Mouse (Mus musculus): Measurements from ENCODE around the gene Llgl1. TPM values are rescaled to one million over a fixed set of nuclear protein-coding genes. Genes with fewer than 3 reads are reported as not detected.

The Llgl1 gene
- polyA plus RNA-seq (2015; fragmentation: Illumina TruSeq; extraction: RNeasy Lipid Tissue Mini Kit (QIAGEN cat#74804); ENCODE audit: insufficient read depth, low read depth, low replicate concordance): 5.1 TPM

GRCm38 (mm10) chr11:60699524-60700075 is at the start of gene Llgl1:
TSS of gene Llgl1 (plus strand) at chr11:60699723.

DNA sequence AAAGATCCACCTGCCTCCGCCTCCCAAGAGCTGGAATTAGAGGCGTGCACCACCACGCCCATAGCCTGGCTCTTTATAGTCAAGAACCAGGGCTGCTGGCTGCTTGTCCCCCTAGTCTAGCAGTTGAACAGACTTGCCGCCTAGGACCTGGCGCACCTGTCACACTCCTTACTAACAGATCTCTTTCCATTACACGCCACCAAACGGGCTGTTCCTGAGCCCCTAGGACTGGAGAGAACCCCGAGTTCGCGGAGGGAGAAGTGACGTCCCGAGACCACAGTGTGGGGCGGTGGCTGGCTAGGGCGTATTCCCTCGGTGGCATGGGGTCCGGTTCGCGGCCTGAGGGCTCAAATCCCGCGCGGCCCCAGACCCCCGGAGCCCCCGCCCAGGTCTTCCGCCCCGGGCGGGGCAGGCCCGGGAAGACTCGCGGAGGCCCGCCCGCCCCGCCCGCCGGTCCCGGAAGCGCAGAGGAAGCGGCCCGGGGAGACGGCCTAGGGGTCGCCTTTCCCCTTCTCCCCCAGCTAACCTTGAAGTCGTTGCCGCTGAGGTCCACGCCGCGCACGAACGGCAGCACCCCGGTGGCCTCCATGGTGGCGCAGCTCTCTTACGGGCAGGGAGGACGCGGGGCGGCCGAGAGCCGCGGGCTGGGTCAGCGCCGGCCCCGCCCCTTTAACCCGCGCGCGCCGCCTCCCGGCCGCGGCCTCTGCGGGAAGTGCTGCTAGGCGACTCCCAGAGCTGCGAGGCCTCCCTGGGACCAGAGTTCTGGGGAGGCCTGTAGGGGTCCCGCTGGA is 27.3 kb downstream of the Llgl1 start, which contains the start of gene Flii:
Flii (minus strand) TSS at position 663 of the 791 bp plus-strand sequence.

GRCm38 (mm10) chr11:60728260-60728761 is 28.8 kb downstream of the Llgl1 start, which contains the start of gene Mief2:
TSS of gene Mief2 (plus strand) at chr11:60728398.

Other genes starting within 250 kb of the Llgl1 start
- 14.7 TPM for gene Drg2, start 245.1 kb upstream of the Llgl1 start, polyA plus RNA-seq (2015; fragmentation: Illumina TruSeq; extraction: RNeasy Lipid Tissue Mini Kit (QIAGEN cat#74804); ENCODE audit: insufficient read depth, low read depth, low replicate concordance)
- not detected for gene Myo15, start 230.4 kb upstream of the Llgl1 start, polyA plus RNA-seq (2015; fragmentation: Illumina TruSeq; extraction: RNeasy Lipid Tissue Mini Kit (QIAGEN cat#74804); ENCODE audit: insufficient read depth, low read depth, low replicate concordance)
- gene Alkbh5, start 163.3 kb upstream of the Llgl1 start, polyA plus RNA-seq (2015; fragmentation: Illumina TruSeq; extraction: RNeasy Lipid Tissue Mini Kit (QIAGEN cat#74804); ENCODE audit: insufficient read depth, low read depth, low replicate concordance): 9.5 TPM
- 22.9 TPM for gene Flii, start 27.5 kb downstream of the Llgl1 start, polyA plus RNA-seq (2015; fragmentation: Illumina TruSeq; extraction: RNeasy Lipid Tissue Mini Kit (QIAGEN cat#74804); ENCODE audit: insufficient read depth, low read depth, low replicate concordance)
- gene Mief2, start 28.7 kb downstream of the Llgl1 start, polyA plus RNA-seq (2015; fragmentation: Illumina TruSeq; extraction: RNeasy Lipid Tissue Mini Kit (QIAGEN cat#74804); ENCODE audit: insufficient read depth, low read depth, low replicate concordance): 5.6 TPM
- 1.8 TPM for gene Top3a, start 77.6 kb downstream of the Llgl1 start, polyA plus RNA-seq (2015; fragmentation: Illumina TruSeq; extraction: RNeasy Lipid Tissue Mini Kit (QIAGEN cat#74804); ENCODE audit: insufficient read depth, low read depth, low replicate concordance)
- gene Smcr8, start 77.8 kb downstream of the Llgl1 start, polyA plus RNA-seq (2015; fragmentation: Illumina TruSeq; extraction: RNeasy Lipid Tissue Mini Kit (QIAGEN cat#74804); ENCODE audit: insufficient read depth, low read depth, low replicate concordance): 3.7 TPM
- 0.50 TPM for gene Shmt1, start 112.0 kb downstream of the Llgl1 start, polyA plus RNA-seq (2015; fragmentation: Illumina TruSeq; extraction: RNeasy Lipid Tissue Mini Kit (QIAGEN cat#74804); ENCODE audit: insufficient read depth, low read depth, low replicate concordance)
- gene Dhrs7b, start 130.9 kb downstream of the Llgl1 start, polyA plus RNA-seq (2015; fragmentation: Illumina TruSeq; extraction: RNeasy Lipid Tissue Mini Kit (QIAGEN cat#74804); ENCODE audit: insufficient read depth, low read depth, low replicate concordance): 4.9 TPM
- gene Tmem11, start 179.5 kb downstream of the Llgl1 start, polyA plus RNA-seq (2015; fragmentation: Illumina TruSeq; extraction: RNeasy Lipid Tissue Mini Kit (QIAGEN cat#74804); ENCODE audit: insufficient read depth, low read depth, low replicate concordance): 9.3 TPM
- gene Natd1, start 215.0 kb downstream of the Llgl1 start, polyA plus RNA-seq (2015; fragmentation: Illumina TruSeq; extraction: RNeasy Lipid Tissue Mini Kit (QIAGEN cat#74804); ENCODE audit: insufficient read depth, low read depth, low replicate concordance): 2.3 TPM
- 9.0 TPM for gene Map2k3, start 232.3 kb downstream of the Llgl1 start, polyA plus RNA-seq (2015; fragmentation: Illumina TruSeq; extraction: RNeasy Lipid Tissue Mini Kit (QIAGEN cat#74804); ENCODE audit: insufficient read depth, low read depth, low replicate concordance)